Mouse (Mus musculus) left cerebral cortex, adult 18-20 months (tissue): Measurements from ENCODE around the gene Tkt. TPM values are rescaled to one million over a fixed set of nuclear protein-coding genes. Genes with fewer than 3 reads are reported as not detected.

Experiments used
- DNase-seq, 2 experiments: peaks; one replicate each; pipeline ENCODE4 v3.0.0; 2021 to 2022; ENCODE audit warnings: low spot score in 2 of 2, mixed read lengths in 1 of 2
- microRNA-seq, 2 experiments: library from miRNA; unstranded; fragments of <30 nt; microRNA quantifications; one replicate each; pipeline ENCODE4 v1.2.0; 2021
- total RNA-seq, 2 experiments: library from RNA; stranded (reverse); gene quantifications; 2 replicates each; pipeline ENCODE4 v1.2.3; 2021

Tkt gene
- total RNA-seq, 2 experiments from 2014 or later = 189 to 211 TPM

- DNase-seq = no peak
Observed at GRCm38 (mm10) chr14:30612962-30613715, 65.0 kb downstream of the Tkt start.

- no peak for DNase-seq
Observed at GRCm38 (mm10) chr14:30616751-30617150, 68.6 kb downstream of the Tkt start.

- DNase-seq = no peak
Observed at GRCm38 (mm10) chr14:30618746-30619275, 70.7 kb downstream of the Tkt start.

- DNase-seq = no peak
Observed at GRCm38 (mm10) chr14:30619982-30620578, 71.9 kb downstream of the Tkt start.

GRCm38 (mm10) chr14:30622130-30622529 lies 74.0 kb downstream of the Tkt start:
- DNase-seq = no peak

GRCm38 (mm10) chr14:30622556-30622955 lies 74.4 kb downstream of the Tkt start:
- no peak for DNase-seq

Small RNAs within 50 kb of the gene (microRNA-seq; reads per million reads assigned to microRNA genes)
- gene Mir3076 = 8.7 to 9.7 reads per million in 2 experiments

Other genes with a start within 250 kb of the Tkt start
- gene Dcp1a, start 68.8 kb upstream of the Tkt start, total RNA-seq = 10 to 100 TPM; 21.3 to 21.5 TPM
- gene Cacna1d, start 56.9 kb upstream of the Tkt start, total RNA-seq = 10 to 100 TPM; 44.1 to 45.4 TPM
- gene Prkcd, start 77.9 kb downstream of the Tkt start, total RNA-seq = 10 to 100 TPM; 11.4 to 12.7 TPM
- 10 to 100 TPM; 10.0 to 10.4 TPM for gene Rft1, start 106.0 kb downstream of the Tkt start, total RNA-seq
- 10 to 100 TPM; 39.3 to 41.0 TPM for gene Sfmbt1, start 166.5 kb downstream of the Tkt start, total RNA-seq